Mouse (Mus musculus): Measurements from ENCODE around the gene Elmsan1.
A peak's percentile ranks its signal among the peaks of the same experiment; 100 is the strongest.

Gene Elmsan1

DNA sequence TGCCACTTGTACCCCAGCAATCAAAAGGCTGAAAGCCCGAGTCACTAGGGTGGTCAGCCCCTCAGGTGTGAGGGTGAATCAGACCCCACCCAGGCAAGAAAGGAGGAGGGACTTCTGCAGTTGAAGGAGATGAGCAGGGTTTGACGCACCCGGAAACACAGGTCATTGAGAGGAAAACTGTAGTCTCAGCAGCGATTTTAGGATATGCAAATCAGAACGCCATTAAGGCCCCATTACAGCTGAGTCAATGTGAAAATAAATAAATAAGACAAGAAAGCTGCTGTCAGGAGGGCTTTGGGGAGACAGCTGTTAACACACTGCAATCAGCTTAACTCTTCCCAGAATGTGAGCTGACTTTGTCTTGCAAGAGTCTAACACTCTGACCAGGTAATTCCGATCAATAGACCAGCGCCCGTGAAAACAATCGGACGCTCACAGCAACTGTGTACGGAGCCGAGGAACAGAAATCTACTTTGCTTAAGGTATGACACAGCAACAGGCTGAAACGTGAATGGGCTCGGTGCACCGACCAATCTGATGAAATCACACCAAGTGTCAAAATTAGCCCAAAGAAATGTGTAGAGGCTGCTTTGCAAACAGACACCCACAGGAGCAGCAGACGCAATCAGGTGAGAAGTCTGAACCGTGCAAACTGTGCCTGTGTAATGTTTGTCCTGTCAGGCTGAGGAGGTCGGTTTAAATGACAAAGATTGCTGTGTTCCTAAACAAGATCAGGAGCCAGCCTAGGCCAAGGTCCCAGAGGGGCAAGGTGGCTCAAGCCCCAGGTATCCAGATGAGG is 16.8 kb downstream of the Elmsan1 start:
- H3K4me1 ChIP-seq (replicated peaks; ENCODE audit: low read depth, low read length): peaks cover 100% of the 10 kb centered on the region
- peaks cover 10% of the 10 kb centered on the region for H3K36me3 ChIP-seq (ENCODE audit: insufficient read depth, low read length)
- peak overlapping the region; percentile 66 for H3K4me3 ChIP-seq (replicated peaks; ENCODE audit: low read length)
- TF ChIP-seq CTCF (conservative IDR thresholded peaks at IDR 0.05; ENCODE audit: low read length) (no peak), POU5F1 (IDR thresholded peaks at IDR 0.05; ENCODE audit: borderline replicate concordance, low read length) (no peak), NANOG (IDR thresholded peaks at IDR 0.05; ENCODE audit: borderline replicate concordance, low read length) (no peak)
- H3K27me3 ChIP-seq (ENCODE audit: insufficient read depth, low read length): no peaks in the 10 kb centered on the region
- H3K9me3 ChIP-seq (ENCODE audit: low read length): no peaks in the 10 kb centered on the region

DNA sequence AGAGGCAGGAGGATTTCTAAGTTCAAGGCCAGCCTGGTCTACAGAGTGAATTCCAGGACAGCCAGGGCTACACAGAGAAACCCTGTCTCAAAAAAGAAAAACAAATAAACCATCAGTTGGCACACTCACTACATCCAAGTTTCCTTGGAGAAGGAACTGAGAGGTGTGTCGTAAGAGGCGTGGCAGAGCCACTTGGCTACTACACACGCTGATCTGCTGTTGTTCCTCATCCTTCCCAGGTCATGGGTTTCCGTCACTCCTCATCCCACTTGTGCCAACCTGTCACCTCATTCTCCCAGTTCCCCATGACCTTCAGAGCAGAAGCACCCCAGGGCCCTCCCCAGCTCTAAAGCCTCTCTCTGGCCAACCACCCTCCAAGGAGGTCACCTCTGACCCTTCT is 17.5 kb downstream of the Elmsan1 start:
- Histone ChIP-seq H3K4me3 (replicated peaks; ENCODE audit: low read length) (peak overlapping the region; percentile 66), H3K4me1 (replicated peaks; ENCODE audit: low read depth, low read length) (peaks cover 100% of the 10 kb centered on the region), H3K27me3 (ENCODE audit: insufficient read depth, low read length) (no peaks in the 10 kb centered on the region), H3K9me3 (ENCODE audit: low read length) (no peaks in the 10 kb centered on the region), H3K36me3 (ENCODE audit: insufficient read depth, low read length) (peaks cover 10% of the 10 kb centered on the region)
- TF ChIP-seq NANOG (IDR thresholded peaks at IDR 0.05; ENCODE audit: borderline replicate concordance, low read length) (no peak), POU5F1 (IDR thresholded peaks at IDR 0.05; ENCODE audit: borderline replicate concordance, low read length) (no peak), CTCF (conservative IDR thresholded peaks at IDR 0.05; ENCODE audit: low read length) (no peak)

DNA sequence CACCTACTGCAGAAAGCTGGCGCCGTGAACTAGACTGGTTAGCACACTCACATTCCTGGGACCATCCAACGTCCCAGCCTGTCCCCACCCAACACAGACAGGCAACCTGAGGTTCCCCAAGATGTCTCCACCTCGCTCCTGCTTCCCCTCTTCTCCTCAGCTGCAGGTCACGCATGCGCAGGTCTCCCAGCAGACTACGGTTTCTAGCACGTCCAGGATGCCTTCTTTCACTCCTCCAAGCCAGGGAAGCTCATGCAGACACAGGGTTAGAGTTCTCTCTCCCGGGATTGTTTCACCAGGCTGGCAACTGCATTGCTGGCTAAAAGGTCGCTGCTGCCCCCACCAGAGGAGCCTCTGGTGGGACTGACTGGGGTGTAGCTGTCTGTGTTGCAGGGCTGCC is 19.8 kb downstream of the Elmsan1 start:
- peaks cover 6% of the 10 kb centered on the region; the same call in 1 of the 2 replicates for H3K36me3 ChIP-seq (ENCODE audit: insufficient read depth, low read length)

DNA sequence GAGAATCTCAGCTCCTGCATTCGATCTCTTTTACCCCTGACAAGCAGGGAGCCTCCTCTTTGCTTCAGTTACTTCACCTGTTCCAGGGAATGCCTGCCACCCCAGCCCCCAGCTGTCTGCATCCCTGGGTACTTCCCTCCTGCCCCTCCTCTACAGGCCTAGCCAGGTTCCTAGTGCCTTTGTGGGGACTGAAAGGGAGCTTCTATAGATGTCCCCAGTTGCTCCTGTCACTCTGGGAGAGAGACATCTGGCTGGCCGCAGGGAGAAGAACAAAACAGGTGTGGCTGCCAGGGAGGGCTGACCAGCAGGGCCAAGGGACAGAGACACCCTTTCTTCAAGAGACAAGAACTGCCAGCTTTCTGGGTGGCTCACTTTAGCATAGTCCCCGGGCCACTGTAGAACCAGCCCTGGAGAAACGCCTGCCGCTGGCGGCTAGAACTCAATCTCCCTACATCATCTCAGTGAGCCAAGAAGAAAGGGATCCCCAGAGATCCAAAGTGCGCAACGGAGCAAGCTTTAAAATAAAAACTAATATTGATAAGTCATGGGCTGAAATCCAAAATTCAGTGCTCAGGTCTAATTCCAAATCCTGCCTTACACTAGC is 20.5 kb downstream of the Elmsan1 start:
- H3K9me3 ChIP-seq (ENCODE audit: low read length): no peaks in the 10 kb centered on the region
- peaks cover 6% of the 10 kb centered on the region; the same call in 1 of the 2 replicates for H3K36me3 ChIP-seq (ENCODE audit: insufficient read depth, low read length)
- peaks cover 89% of the 10 kb centered on the region for H3K4me1 ChIP-seq (replicated peaks; ENCODE audit: low read depth, low read length)
- H3K27me3 ChIP-seq (ENCODE audit: insufficient read depth, low read length): no peaks in the 10 kb centered on the region
- no peak overlapping the region for H3K4me3 ChIP-seq (replicated peaks; ENCODE audit: low read length)
- TF ChIP-seq NANOG (IDR thresholded peaks at IDR 0.05; ENCODE audit: borderline replicate concordance, low read length) (no peak), POU5F1 (IDR thresholded peaks at IDR 0.05; ENCODE audit: borderline replicate concordance, low read length) (no peak), CTCF (conservative IDR thresholded peaks at IDR 0.05; ENCODE audit: low read length) (no peak)

More for the DNA sequence above, 19.8 kb downstream of the Elmsan1 start:
- TF ChIP-seq NANOG (IDR thresholded peaks at IDR 0.05; ENCODE audit: borderline replicate concordance, low read length) (no peak), CTCF (conservative IDR thresholded peaks at IDR 0.05; ENCODE audit: low read length) (no peak), POU5F1 (IDR thresholded peaks at IDR 0.05; ENCODE audit: borderline replicate concordance, low read length) (no peak)
- Histone ChIP-seq H3K4me1 (replicated peaks; ENCODE audit: low read depth, low read length) (peaks cover 96% of the 10 kb centered on the region), H3K9me3 (ENCODE audit: low read length) (no peaks in the 10 kb centered on the region), H3K4me3 (replicated peaks; ENCODE audit: low read length) (peak overlapping the region; percentile 48), H3K27me3 (ENCODE audit: insufficient read depth, low read length) (no peaks in the 10 kb centered on the region)

DNA sequence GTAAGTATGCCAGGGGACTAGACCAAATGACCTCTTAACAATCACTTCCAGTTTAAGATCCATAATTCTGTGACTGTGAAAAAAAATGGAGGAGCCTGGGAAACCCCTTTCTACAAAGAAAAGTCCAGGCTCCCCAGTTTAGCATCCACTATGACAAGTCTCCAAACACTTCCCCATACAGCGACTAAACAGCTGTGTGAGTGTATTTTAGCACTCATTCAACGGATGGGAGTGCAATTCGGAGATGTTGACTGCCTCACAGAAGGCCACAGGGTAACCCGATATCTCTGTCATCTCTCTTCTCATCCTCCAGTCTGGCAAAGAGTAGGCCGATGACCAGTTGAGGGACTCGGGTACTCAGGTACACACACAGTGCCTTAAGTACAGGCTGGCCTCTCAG is 23.5 kb downstream of the Elmsan1 start:
- peaks cover 15% of the 10 kb centered on the region for H3K27me3 ChIP-seq (ENCODE audit: insufficient read depth, low read length)
- peaks cover 12% of the 10 kb centered on the region; the same call in 1 of the 2 replicates for H3K36me3 ChIP-seq (ENCODE audit: insufficient read depth, low read length)
- no peaks in the 10 kb centered on the region for H3K9me3 ChIP-seq (ENCODE audit: low read length)
- H3K4me1 ChIP-seq (replicated peaks; ENCODE audit: low read depth, low read length): peaks cover 83% of the 10 kb centered on the region
- 0 out of 2 replicates have a peak overlapping the region, but pooled peaks have one; percentile 55 for H3K4me3 ChIP-seq (replicated peaks; ENCODE audit: low read length)
- no peak for TF ChIP-seq POU5F1 (IDR thresholded peaks at IDR 0.05; ENCODE audit: borderline replicate concordance, low read length)
- no peak for TF ChIP-seq NANOG (IDR thresholded peaks at IDR 0.05; ENCODE audit: borderline replicate concordance, low read length)
- no peak for TF ChIP-seq CTCF (conservative IDR thresholded peaks at IDR 0.05; ENCODE audit: low read length)

DNA sequence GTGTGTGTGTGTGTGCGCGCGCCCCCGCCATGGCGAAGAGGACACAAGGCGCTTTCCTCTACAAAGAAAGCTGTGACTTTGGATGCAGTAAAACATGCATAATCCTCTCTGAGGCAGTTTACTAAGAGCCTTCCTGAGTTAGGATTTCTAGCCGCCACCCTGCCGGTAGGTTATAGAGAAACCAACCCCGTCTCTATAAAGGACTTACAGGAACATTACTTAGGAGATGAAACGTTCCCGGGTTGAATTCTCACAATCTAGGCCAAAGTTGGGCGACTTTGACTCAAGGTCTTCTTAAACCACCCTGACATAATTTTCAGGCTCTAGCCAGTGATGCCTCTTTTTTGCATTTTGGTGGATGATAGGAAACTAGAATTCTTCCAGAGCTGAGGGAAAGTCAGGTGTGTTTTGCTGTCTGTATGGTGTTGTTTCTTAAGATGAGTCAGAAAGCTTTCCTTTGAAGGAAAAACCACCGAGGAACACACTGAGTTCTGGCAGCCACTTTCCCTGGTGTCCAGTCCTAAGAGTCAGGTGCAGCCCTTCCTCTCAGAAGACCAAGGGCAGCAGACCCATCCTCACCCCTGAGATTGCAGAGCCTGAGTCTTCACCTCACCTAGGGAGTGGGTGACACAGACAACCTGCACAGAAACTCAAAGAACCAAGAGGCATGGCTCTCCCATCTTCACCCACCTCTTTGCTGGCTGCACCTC is 24.1 kb downstream of the Elmsan1 start:
- peak overlapping the region; percentile 55 for H3K4me3 ChIP-seq (replicated peaks; ENCODE audit: low read length)
- peaks cover 83% of the 10 kb centered on the region for H3K4me1 ChIP-seq (replicated peaks; ENCODE audit: low read depth, low read length)
- no peaks in the 10 kb centered on the region for H3K9me3 ChIP-seq (ENCODE audit: low read length)
- TF ChIP-seq POU5F1 (IDR thresholded peaks at IDR 0.05; ENCODE audit: borderline replicate concordance, low read length) (no peak), NANOG (IDR thresholded peaks at IDR 0.05; ENCODE audit: borderline replicate concordance, low read length) (no peak), CTCF (conservative IDR thresholded peaks at IDR 0.05; ENCODE audit: low read length) (no peak)
- H3K36me3 ChIP-seq (ENCODE audit: insufficient read depth, low read length): peaks cover 12% of the 10 kb centered on the region; the same call in 1 of the 2 replicates
- peaks cover 15% of the 10 kb centered on the region for H3K27me3 ChIP-seq (ENCODE audit: insufficient read depth, low read length)

DNA sequence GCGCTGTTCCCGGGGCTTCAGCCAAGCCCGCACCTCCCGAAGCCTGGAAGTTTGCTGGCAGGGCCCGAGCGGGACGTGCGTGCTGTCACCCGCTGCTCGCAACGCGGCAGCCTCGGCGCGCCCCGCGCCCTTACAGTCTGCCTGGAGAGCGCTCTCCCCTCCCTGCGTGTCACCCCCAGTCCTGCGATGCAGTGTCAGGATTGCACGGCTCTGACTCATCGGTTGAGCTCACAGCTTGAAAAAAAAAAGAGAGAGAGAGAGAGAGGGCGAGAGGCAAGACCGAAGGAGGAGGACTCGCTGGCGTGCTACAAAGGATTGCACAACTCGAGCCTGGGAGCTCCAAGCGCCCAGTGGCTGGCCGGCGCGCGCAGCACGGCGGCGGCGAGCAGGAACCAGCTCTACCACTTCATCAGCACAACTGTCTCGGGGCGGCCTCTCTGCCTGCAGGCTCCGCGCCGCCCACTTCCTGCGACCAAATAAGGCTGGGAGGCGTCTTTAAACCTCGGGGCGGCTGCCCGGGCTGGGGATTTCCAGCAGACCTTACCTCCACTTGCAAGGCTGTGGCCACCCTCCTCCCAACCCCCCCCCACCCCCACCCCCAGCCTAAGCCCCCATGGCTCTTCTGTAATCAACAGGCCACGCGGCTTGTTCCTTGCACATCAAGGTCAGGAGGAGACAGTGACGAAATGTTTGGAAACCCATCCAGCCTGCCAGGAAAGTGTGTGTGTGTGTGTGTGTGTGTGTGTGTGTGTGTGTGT is 24.9 kb downstream of the Elmsan1 start:
- H3K4me3 ChIP-seq (replicated peaks; ENCODE audit: low read length): peak overlapping the region; percentile 89
- TF ChIP-seq CTCF (conservative IDR thresholded peaks at IDR 0.05; ENCODE audit: low read length) (no peak), POU5F1 (IDR thresholded peaks at IDR 0.05; ENCODE audit: borderline replicate concordance, low read length) (no peak), NANOG (IDR thresholded peaks at IDR 0.05; ENCODE audit: borderline replicate concordance, low read length) (no peak)
- peaks cover 83% of the 10 kb centered on the region for H3K4me1 ChIP-seq (replicated peaks; ENCODE audit: low read depth, low read length)
- H3K27me3 ChIP-seq (ENCODE audit: insufficient read depth, low read length): peaks cover 15% of the 10 kb centered on the region
- H3K9me3 ChIP-seq (ENCODE audit: low read length): no peaks in the 10 kb centered on the region
- H3K36me3 ChIP-seq (ENCODE audit: insufficient read depth, low read length): peaks cover 12% of the 10 kb centered on the region; the same call in 1 of the 2 replicates
